Mouse (Mus musculus): ENCODE data around the gene Aoc3.
"Not testable (repeated sequence)": the region's sequence is repeated elsewhere in the genome, so short reads cannot be mapped to it uniquely, and the experiment has no call there.

Gene Aoc3

DNA sequence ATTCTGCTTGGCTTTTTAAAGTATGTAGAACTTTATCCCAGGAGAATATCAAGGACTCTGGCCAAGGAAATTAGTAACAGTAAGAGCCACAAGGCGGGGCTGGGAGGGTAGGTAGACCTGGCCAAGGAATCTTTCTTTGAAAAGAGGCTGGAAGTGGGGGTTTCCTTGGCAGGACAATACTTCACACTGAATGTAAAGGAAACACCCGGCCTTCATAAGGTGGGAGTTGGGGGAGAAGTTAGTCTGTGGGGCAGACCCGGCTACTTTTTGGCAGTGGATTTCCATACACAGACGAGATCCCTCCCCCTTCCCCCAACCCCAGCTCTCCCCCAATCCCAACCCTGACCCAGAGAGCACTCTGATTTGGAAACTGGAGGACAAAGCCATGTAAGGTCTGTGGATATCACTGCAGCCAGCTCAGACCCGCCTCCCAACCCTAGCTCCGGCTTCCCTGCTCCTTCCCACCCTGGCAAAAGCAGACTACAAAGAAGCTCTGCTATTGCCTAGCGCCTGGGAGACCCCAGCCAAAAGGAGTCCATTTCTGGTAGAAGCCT lies at the start of gene Aoc3:
Gene Aoc3 (plus strand): TSS at position 235 of the 554 bp plus-strand sequence.
- no peak for DNase-seq (ENCODE audit: low spot score in 2 of 2)

DNA sequence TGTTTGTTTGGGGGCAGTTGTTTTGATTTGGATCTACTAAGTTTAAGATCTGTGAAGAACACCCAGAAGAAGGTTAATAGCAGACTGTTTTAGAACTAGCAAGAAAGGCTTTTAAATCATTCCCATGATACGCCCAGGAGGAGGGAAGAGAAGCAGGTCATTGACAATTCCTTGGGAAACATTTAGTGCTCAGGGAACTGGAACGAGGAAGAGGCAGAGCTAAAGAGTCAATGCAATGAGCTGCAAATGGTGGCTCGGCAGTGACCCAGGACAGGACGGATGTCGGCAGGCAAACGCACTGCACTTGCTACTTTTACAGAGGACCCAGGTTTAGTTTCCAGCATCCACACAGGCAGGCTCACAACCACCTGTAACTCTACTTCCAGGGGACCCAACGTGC lies 49.6 kb upstream of the Aoc3 start:
- DNase-seq (ENCODE audit: low spot score in 2 of 2), result no peak

DNA sequence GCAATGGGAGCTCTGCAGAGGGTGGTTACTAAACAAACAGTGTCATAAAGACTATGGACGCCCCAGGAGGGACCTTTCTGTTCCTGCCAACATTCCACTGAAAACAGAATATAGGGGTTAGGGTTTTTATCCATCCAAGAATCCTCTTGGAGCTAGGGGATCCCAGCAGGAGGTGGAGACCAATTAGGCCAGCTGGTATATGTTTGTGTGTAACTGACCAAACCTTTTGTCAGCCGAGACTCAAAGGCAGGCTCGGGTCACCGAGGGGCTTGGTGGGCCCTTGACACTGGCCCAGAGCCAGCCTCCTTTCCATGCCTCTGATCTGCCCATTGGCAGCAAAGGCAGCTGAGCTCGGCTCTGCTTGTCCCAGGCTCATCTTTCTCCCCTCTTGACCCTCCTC lies 47.5 kb upstream of the Aoc3 start:
- DNase-seq (ENCODE audit: low spot score in 2 of 2), result no peak

DNA sequence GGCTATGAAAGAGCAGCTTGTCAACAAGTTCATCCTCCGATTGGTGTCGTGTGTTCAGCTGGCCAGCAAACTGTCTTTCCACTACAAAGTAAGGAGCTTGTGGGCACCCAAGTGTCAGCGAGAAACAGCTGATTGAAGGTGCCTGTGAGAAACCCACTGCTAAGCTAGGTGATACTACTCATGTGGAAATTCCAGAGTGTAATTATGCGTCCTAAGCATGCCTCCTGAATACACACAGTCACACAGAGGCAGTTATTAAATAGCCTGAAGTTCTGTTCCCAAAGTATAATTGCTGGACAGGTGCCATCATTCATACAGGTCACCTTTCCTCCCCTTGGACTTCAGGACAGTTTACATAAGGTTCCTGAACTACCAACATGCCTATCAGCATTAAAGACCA lies 46.6 kb upstream of the Aoc3 start:
- no peak for DNase-seq (ENCODE audit: low spot score in 2 of 2)

DNA sequence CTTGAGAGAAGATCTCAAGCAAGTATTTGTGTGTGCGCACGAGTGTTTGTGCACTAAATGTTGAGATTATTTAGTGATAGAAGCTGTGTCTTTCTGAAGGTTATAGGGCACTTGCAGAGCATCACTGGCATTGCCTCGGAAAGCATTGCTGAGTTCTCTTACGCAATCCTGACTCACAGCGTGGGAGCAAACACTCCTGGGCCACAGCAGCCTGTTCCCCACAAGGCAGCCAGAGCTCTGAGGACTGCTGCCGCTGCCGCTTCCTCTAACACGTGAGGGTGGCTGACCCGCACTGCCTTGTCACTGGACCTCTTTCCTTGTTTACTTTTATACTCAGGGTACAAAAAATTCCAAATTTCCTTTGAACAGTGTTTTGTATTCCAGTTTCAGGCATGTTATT lies 43.1 kb upstream of the Aoc3 start:
- DNase-seq (ENCODE audit: low spot score in 2 of 2), result no peak

DNA sequence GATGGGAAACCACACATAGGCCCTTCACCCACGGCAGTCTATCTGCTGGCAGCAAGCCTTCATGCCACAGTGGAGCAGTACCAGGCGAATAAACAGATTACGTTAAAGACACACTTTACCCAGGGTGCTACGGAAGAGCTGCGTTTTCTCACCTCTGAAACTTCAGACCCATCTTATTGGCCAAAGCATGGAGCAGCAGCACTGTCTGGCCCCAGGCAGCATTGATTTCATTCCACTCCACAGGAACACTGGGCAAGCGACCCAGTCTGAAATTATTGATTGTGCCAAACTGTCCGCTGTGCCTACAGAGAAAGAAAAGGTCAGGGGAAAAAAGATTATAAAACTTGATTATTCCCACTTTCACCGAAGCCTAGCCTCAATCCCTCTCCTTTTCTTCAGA lies 39.2 kb upstream of the Aoc3 start:
- no peak for DNase-seq (ENCODE audit: low spot score in 2 of 2)

DNA sequence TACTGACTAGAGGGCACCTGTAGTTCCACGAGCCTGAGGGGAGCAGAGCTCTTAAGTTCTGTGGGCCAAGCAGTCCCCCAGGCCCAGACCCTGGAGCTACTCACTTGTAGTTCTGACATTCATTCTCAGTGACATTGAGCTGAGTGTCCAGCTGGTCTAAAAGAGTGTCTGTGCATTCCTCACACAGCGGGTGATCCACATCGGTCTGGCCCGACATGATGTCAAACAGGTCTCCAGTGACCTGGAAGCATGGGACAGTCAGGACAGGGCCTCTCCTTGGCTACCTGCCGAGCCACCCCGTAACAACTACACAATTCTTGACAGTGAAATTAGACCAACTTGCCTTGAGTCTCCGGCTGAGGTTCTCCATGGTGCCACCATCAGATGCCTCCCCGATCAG lies 35.2 kb upstream of the Aoc3 start:
- DNase-seq (ENCODE audit: low spot score in 2 of 2), result no peak

DNA sequence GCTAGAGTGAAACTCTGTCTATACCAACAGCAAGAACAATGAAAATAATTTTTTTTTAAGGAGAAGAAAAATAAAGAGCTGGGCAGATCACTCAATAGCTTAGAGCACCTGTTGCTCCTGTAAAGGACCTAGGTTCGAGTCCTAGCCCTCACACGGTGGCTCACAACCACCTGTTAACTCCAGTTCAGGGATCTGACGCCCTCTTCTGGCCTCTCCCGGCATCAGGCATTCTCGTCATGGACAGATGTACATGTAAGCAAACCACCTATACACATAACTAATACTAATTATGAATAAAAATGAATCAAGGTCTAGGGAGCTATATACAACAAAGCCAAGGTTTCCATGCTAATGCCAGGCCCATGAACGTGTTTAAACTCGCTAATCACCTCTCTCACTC lies 29.5 kb upstream of the Aoc3 start:
- no peak for DNase-seq (ENCODE audit: low spot score in 2 of 2)

DNA sequence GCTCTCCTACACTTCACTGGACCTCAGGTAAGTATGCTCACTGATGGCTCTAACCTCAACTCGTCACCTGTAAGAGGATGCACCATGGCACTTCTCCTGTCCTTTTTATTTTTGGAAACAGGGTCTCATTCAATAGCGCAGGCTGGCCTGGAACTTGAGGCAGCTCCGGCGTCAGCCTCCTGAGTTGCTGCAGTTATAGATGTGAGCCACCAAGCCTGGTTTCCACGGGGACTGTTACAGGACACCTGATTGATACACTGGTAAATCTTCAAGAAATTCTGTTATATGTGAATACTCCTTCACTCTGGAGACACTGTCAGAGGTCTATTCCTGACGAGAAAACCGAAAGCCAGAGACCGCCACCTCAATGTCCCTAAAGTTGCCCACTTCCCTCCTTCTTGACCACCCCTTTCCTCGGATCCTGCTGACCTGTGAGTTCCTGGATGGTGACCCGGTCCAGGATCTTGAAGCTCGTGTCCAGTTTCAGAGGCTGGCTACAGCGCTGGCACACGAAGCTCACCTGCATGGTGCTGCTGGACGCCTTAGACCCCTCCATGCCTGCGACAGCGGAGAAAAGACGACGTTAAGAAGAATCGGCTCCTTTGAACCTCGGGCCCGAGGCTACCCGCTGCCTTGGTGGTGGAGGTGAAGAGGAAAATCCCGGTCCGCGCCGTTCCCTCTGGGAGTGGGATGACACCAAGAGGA lies 29.0 kb upstream of the Aoc3 start:
- DNase-seq (ENCODE audit: low spot score in 2 of 2), result no peak

DNA sequence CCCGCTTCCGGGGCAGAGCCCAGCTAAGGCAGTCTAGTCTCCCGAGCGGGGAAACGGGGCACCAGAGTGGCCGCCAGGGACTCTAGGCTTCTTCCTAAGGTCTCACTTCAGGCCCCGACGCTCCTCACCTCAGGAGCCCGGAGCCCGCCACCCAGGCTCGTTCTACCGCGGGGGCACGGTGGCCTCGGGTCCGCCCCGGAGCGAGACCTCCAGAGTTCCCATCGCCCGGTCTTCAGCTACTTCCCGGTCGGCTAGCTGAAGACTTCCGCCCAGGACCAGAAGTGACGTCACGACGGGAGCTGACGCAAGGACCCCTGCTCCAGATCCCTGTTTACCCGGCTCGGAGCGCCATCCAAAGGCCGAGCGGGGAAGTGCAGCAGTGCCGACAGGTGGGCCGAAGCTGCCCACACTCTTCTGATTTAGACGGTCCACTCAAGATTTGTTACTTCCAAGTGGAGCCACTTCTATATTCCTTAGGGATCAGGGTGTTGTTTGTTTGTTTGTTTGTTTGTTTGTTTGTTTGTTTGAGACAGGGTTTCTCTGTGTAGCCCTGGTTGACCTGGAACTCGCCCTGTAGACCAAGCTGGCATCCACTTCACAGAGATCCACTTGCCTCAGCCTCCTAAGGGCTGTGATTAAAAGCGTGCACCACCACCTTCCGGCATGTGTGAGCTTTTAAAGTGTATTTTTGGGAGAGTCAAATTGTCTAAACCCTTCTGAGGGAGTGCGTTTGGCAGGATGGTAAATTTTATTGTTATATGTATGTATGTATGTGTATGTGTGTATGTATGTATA lies 28.2 kb upstream of the Aoc3 start, which contains the start of gene Becn1:
Gene Becn1 (minus strand): TSS at position 283 of the 795 bp plus-strand sequence.
- peak; percentile 97 to 99 for DNase-seq (ENCODE audit: low spot score in 2 of 2)

DNA sequence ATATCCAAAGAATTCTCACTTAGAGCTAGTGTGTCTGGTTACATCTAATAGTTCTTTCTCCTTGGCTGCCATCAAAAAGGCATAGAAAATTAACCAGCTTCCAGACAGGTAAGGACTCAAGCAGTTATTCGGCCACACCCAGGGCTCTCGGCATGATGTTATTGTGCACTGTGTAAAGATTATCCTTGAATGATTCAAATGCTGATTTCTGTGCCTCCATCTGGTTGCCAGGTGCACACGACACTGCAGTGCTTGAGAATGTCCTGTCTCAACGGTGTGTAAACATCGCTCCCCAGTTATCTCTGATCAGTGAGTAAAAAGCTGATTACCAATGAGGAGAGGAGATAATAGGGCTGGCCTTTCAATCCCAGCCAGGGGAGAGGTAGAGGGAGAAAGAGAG lies 22.7 kb upstream of the Aoc3 start:
- DNase-seq (ENCODE audit: low spot score in 2 of 2), result no peak

DNA sequence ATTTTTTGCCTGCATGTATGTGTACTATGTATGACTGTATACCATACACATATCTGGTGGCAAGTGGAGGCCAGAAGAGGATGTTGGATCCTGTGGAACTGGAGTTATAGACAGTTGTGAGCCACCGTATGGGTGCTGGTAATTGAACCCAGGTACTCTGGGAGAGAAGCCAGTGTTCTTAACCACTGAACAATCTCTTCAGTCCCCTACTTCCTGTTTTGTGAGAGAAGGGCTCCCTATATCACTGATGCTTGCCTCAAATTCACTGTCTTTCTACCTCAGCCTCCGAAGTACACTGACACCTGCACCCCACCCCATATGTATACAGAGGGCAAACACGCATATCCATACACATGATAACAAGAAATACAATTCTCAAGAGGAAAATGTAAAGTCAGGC lies 19.3 kb upstream of the Aoc3 start:
- DNase-seq (ENCODE audit: low spot score in 2 of 2), result no peak

DNA sequence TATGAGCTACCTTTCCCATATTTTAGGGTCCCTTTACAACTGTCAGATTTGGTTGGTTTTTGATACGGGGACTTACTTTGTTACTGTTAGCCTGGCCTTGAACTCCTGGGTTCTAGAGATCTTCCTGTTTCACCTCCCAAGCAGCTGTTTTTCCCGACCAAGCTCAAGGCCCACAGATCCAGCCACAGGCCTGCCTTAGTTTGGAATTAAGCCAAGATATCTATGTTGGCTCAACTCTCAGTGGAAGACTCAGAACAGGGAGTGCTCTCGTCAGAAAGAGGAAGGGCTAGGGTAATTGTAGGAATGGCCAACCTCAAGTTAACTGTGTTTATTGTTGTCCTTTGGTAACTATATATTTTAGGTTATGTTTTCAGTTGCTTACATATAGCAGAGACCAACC lies 18.3 kb upstream of the Aoc3 start:
- DNase-seq (ENCODE audit: low spot score in 2 of 2), result no peak

DNA sequence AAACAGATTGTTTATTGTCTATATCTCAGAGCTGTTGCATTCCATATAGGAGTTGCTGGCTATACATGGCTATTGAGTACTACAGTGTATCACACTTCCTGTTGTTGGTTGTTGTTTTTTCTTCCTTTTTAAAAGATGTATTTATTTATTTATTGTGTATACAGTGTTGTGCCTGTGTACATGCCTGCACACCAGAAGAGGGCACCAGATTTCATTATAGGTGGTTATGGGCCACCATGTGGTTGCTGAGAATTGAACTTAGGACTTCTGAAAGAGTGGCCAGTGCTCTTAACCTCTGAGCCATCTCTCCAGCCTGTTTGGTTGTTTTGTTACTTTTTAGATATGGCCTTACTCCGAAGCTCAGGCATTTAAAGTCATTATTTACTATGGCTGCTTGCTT lies 15.8 kb upstream of the Aoc3 start:
- no peak for DNase-seq (ENCODE audit: low spot score in 2 of 2)

DNA sequence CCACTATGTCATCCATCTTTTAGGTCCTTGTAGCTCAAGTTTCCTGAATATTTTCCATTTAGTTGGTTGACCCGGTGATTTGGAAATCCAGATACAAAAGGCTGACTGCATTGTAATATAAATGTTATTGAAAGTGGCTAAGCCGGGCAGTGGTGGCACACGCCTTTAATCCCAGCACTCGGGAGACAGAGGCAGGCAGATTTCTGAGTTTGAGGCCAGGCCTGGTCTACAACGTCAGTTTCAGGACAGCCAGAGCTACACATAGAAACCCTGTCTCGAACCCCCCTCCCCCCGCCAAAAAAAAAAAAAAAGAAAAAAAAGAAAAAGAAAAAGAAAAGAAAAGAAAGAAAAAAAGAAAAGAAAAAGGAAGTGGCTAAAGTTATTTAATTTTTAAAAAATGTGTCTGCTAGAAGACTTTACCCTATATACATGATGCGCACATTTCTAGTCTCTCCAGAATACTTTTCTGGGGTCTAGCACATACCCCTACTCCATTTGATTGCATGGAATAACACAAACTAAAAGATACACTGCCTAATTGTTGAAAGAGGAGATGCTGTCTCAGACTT lies 15.2 kb upstream of the Aoc3 start:
- DNase-seq (ENCODE audit: low spot score in 2 of 2), result no peak

DNA sequence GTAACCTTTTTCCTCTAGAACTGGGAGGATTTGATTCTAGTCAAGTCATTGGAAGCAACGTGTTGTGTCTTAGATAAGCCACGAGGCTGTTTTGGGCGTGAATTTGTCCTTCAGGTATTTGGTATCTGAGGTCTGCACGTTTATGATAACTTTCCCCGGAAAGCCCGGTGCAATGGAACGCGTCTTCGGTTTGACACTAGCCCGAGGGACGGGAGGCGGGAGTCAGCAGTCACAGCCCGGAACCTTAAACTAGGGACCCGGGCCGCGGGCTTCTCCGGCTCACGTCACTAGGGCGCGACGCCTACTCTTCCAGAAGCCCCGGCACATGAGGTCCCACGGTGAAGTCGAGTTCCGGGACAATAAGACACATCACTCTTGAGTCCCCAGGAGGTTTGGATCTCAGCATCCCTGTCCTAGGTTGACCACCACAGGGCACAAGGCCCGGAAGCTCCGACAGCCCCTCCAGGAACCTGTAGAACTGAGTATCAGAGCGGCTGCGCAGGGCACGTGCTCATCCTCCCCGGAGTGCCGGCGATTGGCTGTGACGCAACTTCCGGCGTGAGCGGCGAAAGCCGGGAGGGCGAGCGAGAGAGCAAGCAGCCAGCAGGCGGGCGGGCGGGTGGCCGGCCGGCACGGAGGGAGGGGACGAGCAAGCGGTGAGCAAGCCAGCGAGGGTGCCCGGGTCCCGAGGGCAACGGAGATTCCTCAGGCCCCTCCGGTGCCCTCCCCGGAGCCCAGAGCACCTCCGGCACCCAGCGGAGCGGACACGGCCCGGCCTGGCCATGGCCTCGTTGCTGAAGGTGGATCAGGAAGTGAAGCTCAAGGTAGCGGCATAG lies 14.5 kb upstream of the Aoc3 start, which contains the start of gene Psme3:
Gene Psme3 (plus strand): TSS at position 549 of the 836 bp plus-strand sequence.
- DNase-seq (ENCODE audit: low spot score in 2 of 2), result peak; percentile 73 to 90

DNA sequence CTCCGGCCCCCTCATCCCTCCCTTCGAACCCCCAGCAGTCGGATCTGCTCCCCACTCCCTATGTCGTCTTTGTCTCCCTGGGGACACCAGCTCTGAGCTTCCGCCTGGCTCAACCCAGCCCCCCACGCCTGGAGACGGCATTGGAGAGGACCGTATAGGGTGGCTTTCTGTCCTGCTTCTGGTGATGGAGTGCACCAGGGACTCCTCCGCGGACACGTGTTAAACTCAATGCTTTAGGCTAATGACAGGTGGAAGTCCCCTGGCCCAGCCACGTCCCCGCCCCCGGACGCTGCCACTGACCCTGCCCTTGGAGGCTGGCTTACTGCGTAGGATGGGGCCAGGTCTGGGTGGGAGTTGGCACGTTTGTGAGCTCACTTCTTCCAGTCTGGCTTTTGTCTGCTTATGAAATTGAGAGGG lies 13.9 kb upstream of the Aoc3 start:
- peak in 1 of 2 experiments; percentile 14 for DNase-seq (ENCODE audit: low spot score in 2 of 2)

DNA sequence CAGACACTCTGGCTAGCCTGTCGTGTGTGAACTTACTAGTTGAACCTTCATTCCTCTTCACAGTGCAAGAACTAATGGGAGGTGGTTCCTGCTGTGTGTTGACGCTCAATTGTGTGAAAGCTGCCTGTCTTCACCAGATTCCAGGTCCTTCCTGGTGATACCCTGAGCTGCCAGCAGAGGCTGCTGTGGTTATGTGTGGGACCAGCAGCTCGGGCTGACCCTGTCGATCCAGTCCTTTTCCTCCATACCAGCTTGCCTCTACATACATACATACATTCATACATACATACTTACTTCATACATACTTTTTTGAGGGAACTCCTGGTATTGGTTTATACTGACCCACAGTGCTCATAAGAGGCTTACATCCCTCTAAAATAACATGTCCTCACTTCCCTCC lies 6.8 kb upstream of the Aoc3 start:
- peak; percentile 48 to 77 for DNase-seq (ENCODE audit: low spot score in 2 of 2)

DNA sequence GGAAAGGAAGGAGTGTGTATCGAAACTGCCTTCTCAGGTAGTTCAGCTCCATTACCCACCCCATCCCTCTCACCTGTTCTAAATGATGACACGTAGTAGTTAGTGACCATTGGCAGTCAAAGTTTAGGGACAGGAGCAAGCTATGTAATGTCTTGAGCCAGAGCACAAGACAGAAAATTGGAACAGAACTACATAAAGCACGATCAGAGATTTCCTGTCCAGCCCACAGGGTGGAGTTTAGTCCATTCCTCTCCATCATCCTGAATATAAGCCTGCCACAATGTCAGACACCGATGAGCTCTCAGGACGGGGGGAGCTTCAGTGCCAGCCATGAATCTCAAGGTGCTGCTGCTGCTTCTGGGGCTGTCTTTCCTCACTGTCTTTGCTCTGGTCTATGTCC lies 5.6 kb upstream of the Aoc3 start, which contains the start of gene Aoc2:
Gene Aoc2 (plus strand): TSS at position 301 of the 400 bp plus-strand sequence.
- no peak for DNase-seq (ENCODE audit: low spot score in 2 of 2)

DNA sequence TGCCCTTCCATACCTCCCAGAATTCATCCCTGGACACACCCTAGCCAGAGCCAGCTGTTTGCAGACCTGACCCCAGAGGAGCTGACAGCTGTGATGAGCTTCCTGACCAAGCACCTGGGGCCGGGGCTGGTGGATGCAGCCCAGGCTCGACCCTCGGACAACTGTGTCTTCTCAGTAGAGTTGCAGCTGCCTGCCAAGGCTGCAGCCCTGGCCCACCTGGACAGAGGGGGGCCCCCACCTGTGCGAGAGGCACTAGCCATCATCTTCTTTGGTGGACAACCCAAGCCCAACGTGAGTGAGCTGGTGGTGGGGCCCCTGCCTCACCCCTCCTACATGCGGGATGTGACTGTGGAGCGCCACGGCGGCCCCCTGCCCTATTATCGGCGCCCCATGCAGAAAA lies 5.2 kb upstream of the Aoc3 start:
- not testable (repeated sequence) for DNase-seq (ENCODE audit: low spot score in 2 of 2)

DNA sequence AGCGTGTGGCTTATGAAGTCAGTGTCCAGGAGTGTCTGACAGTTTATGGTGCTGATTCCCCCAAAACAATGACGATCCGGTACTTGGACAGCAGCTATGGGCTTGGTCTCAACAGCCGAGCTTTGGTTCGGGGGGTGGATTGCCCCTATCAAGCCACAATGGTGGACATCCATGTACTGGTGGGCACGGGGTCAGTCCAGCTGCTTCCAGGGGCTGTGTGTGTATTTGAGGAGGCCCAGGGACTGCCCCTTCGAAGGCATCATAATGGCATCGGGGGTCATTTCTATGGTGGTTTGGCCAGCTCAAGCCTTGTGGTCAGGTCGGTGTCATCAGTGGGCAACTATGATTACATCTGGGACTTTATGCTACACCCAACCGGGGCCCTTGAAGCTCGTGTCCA lies 4.3 kb upstream of the Aoc3 start:
- DNase-seq (ENCODE audit: low spot score in 2 of 2), result no peak

DNA sequence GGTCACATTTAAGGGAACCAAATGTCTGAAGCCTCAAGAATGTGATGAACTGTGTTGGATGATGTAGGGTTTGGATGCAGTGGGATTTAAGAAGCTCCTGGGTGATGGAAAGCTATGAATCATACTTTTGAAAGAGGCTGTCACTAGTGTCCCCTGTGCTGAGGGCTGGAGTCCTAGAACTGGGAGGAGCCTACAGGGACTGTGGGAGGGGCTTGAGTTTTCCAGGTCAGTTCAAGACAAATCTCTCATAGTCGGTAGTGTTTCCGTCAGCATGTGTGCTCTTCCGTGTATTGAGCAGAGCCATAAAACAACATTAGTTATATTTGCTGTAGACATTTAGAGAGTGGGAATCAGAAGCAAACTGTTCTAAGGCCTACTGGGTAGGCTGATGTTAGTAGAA lies 3.1 kb upstream of the Aoc3 start:
- DNase-seq (ENCODE audit: low spot score in 2 of 2), result no peak

Data from cerebellum, postnatal 4 days (tissue).